Mouse (Mus musculus): ENCODE results near the gene Zcchc24.
A peak's percentile ranks its signal among the peaks of the same experiment; 100 is the strongest.

The Zcchc24 gene

GRCm38 (mm10) chr14:25746971-25747945 is 21.6 kb downstream of the Zcchc24 start:
- DNase-seq: peak; percentile 54 to 57

- no peak for DNase-seq
Observed at GRCm38 (mm10) chr14:25746371-25746770, 22.5 kb downstream of the Zcchc24 start.

GRCm38 (mm10) chr14:25745365-25746184 is 23.3 kb downstream of the Zcchc24 start:
- no peak for DNase-seq

- DNase-seq: no peak
Observed at GRCm38 (mm10) chr14:25742943-25743342, 25.9 kb downstream of the Zcchc24 start.

- DNase-seq: no peak
Observed at GRCm38 (mm10) chr14:25741840-25742367, 26.9 kb downstream of the Zcchc24 start.

- DNase-seq: no peak
Observed at GRCm38 (mm10) chr14:25741211-25741610, 27.6 kb downstream of the Zcchc24 start.

- peak in 1 of 2 experiments; percentile 44 for DNase-seq
Observed at GRCm38 (mm10) chr14:25739957-25740565, 28.8 kb downstream of the Zcchc24 start.

- DNase-seq: peak; percentile 64 to 87
Observed at GRCm38 (mm10) chr14:25738591-25739001, 30.2 kb downstream of the Zcchc24 start.

- DNase-seq: peak; percentile 77 to 89
Observed at GRCm38 (mm10) chr14:25736589-25736988, 32.2 kb downstream of the Zcchc24 start.

- no peak for DNase-seq
Observed at GRCm38 (mm10) chr14:25736140-25736539, 32.7 kb downstream of the Zcchc24 start.

- peak; percentile 56 to 74 for DNase-seq
Observed at GRCm38 (mm10) chr14:25734736-25735716, 33.8 kb downstream of the Zcchc24 start.

GRCm38 (mm10) chr14:25727149-25727510 is 41.7 kb downstream of the Zcchc24 start:
- no peak for DNase-seq

- peak; percentile 59 to 69 for DNase-seq
Observed at GRCm38 (mm10) chr14:25726226-25727148, 42.4 kb downstream of the Zcchc24 start.

- peak; percentile 29 to 36 for DNase-seq
Observed at GRCm38 (mm10) chr14:25725690-25726089, 43.1 kb downstream of the Zcchc24 start.

GRCm38 (mm10) chr14:25725032-25725497 is 43.8 kb downstream of the Zcchc24 start:
- peak; percentile 70 to 87 for DNase-seq

GRCm38 (mm10) chr14:25720962-25721707 is 47.7 kb downstream of the Zcchc24 start:
- DNase-seq: no peak

GRCm38 (mm10) chr14:25719371-25719770 is 49.5 kb downstream of the Zcchc24 start:
- peak; percentile 43 to 58 for DNase-seq

GRCm38 (mm10) chr14:25718471-25718870 is 50.4 kb downstream of the Zcchc24 start:
- peak; percentile 54 to 81 for DNase-seq

- DNase-seq: no peak
Observed at GRCm38 (mm10) chr14:25717718-25718117, 51.1 kb downstream of the Zcchc24 start.

Measured in lung, postnatal 4 days (tissue).